Mouse (Mus musculus) frontal cortex, adult 2 months (tissue): ENCODE data around the gene Zfp954. TPM values are rescaled to one million over a fixed set of nuclear protein-coding genes. Genes with fewer than 3 reads are reported as not detected.
"Not testable (repeated sequence)": the region's sequence is repeated elsewhere in the genome, so short reads cannot be mapped to it uniquely, and the experiment has no call there.

Experiments
- DNase-seq, 2 experiments: peaks; one replicate each; pipeline ENCODE4 v3.0.0; 2022; ENCODE audit warnings: low spot score in 1 of 2; ENCODE audit errors: extremely low spot score in 1 of 2
- polyA plus RNA-seq: library from polyadenylated mRNA; depleted of rRNA; stranded (reverse); fragments of >200 nt; gene quantifications from 2 replicates; pipeline ENCODE4 v1.2.3, GENCODE M21; 2012; rRNA removed

The Zfp954 gene
- 13.5 and 14.8 TPM in 2 replicates for polyA plus RNA-seq

GRCm38 (mm10) chr7:7120921-7121601, at the start of gene Zfp954:
TSS of gene Zfp954 (minus strand) at chr7:7121488.
- peak; percentile 84 to 94 for DNase-seq

DNA sequence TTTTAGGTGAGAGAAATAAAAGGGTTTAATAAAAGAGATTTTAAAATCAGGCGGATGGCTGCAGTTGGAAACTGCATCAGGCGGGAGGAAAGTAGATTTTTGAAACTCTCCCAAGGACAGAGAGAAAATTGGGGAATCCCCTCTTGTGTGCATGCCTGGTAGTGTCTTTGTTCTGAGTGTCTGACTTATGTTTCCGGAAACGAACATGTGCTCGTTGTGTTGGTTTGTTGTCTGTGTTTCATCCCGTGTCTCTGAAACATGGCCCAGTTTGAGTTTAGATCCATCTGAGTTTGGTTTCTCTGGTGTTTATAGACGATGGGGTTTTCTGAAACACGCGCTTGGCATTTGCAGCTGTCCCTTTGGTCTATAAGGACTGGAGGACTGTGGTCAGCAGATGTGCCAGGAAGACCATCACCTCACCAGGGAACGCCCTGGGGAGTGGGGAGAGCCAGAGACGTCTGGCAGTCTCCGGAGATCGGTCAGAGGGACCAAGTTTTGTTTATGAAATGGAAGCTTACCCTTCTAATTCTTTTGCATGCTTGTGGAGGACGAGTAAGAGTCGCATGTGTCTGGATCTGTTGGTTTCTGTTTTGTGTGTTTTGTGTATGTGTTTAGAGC, 24.8 kb upstream of the Zfp954 start:
- DNase-seq: no peak

DNA sequence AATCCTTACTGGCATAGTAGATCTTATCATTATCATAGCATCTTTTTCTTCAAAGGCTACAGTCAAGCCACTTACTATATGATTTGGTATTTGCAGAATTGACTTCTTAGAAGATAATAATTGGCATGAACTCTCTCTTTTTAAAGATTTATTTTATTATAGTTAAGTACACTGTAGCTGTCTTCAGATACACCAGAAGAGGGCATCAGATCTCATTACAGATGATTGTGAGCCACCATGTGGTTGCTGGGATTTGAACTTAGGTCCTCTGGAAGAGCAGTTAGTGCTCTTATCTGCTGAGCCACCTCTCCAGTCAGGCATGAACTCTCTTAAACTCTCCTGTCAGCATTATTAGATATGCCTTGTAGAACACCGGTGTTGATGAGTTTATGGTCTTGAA, 22.9 kb upstream of the Zfp954 start:
- DNase-seq: no peak

DNA sequence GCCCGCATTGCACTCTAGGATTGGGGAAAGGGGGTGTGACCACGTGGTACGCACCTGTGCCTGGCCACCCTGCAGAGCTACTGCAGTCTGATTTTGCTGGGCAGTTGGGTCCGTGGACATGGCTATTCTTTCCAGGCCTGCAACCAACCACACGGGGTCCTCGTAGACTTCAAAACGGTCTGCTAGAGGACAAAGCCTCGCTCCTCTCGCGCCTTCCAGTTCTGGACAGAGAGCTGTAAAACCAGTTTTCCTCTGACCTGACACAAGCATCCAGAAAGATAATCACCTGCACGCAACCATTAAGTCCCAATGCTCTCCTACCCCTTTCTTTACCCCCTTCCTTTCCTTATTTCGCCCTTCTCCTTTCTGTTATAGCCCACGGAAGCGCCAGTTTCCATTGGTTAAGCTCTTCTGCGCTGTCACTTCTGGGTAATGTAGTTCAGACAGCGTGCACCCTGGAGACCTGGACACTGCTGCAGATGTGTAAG, 15.1 kb upstream of the Zfp954 start, which contains the start of gene Zfp773:
Gene Zfp773, minus strand, starts transcription at position 377 of the 488 bp plus-strand sequence.
- DNase-seq: peak; percentile 9 to 70

- DNase-seq: no peak
These were observed 11.5 kb upstream of the Zfp954 start for GRCm38 (mm10) chr7:7132751-7133150.

GRCm38 (mm10) chr7:7130491-7131124, 9.3 kb upstream of the Zfp954 start:
- DNase-seq: not testable (repeated sequence)

DNA sequence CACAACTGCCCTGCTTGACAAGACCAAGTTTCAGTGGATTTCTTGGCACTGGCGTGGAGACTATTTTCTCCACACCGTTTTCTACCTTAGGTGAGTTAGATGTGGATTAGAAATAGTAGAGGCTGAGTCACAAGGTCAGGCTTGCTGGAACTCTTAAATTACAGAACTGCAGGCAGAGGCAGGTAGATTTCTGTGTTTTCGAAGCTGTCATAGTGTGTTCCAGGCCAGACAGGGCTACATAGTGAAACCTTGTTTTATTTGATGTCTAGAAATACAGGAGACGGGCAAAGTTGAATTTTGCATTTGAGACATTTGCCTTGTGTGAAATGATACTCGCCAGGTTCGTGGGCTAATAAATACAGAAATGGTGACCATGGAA, 303 bp upstream of the Zfp954 start:
- no peak for DNase-seq

DNA sequence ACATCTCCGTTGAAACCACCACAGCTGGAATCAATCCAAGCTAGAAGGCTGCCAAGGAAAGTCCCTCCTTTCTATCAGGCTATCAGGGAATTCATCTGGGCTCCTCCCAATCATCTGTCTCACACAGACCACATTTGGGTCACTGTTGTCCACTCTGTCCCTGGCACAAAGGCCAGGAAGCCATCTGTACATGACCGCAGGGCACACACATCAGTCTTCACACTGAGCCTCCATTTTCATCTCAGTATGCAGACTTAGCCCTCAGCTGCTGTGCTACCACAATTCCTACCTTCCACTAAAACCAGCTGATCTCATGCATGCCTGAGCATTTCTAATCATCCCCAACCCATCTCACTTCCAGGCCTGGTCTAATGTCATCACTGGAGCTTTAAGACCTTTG, 2.8 kb downstream of the Zfp954 start:
- no peak for DNase-seq

- no peak for DNase-seq
These were observed 12.8 kb downstream of the Zfp954 start for GRCm38 (mm10) chr7:7108501-7108900.

Other genes with a start within 250 kb of the Zfp954 start
- 0.20 and 0.61 TPM in 2 replicates for gene Aurkc, start 126.2 kb downstream of the Zfp954 start, polyA plus RNA-seq
- 1.5 and 1.7 TPM in 2 replicates for gene Zfp773, start 15.3 kb upstream of the Zfp954 start, polyA plus RNA-seq
- 2.2 and 2.6 TPM in 2 replicates for gene Zfp418, start 49.8 kb upstream of the Zfp954 start, polyA plus RNA-seq
- gene Zfp772, start 88.5 kb upstream of the Zfp954 start, polyA plus RNA-seq: 15.8 and 18.1 TPM in 2 replicates
- 3.8 and 4.3 TPM in 2 replicates for gene Vmn2r29, start 125.8 kb upstream of the Zfp954 start, polyA plus RNA-seq
- gene Gm45844, start 156.8 kb upstream of the Zfp954 start, polyA plus RNA-seq: 8.2 and 9.9 TPM in 2 replicates
- gene Clcn4, start 179.4 kb upstream of the Zfp954 start, polyA plus RNA-seq: 97.8 and 100 TPM in 2 replicates
- not detected in 2 replicates for gene Vmn2r30, start 216.1 kb upstream of the Zfp954 start, polyA plus RNA-seq